Mouse (Mus musculus) liver, embryonic 14.5 days (tissue): Measurements from ENCODE around the gene Olfr1016. TPM values are rescaled to one million over a fixed set of nuclear protein-coding genes. Genes with fewer than 3 reads are reported as not detected.

Experiments
- ATAC-seq: fragments of 200-750 bp; cut with Nextera tagmentation; 2 replicates; pipeline ENCODE4 v1.8.0; 2017; ENCODE audit warnings: moderate number of reproducible peaks, mild to moderate bottlenecking, moderate library complexity; ENCODE audit not compliant: insufficient read depth
- DNase-seq, 3 experiments: peaks; one replicate each; pipeline ENCODE4 v3.0.0-alpha.2; 2012 to 2013; ENCODE audit warnings: low read depth in 3 of 3, low spot score in 3 of 3
- H3K27ac ChIP-seq: fragments of 300-500 bp; sonication (generic); 2 replicates; pipeline ENCODE4 v1.5.1; 2014; ENCODE audit warnings: moderate library complexity, mild to moderate bottlenecking, control low read depth, inconsistent platforms
- H3K27me3 ChIP-seq: fragments of 300-500 bp; sonication (generic); 2 replicates; pipeline ENCODE4 v1.6.1; 2014; ENCODE audit warnings: mild to moderate bottlenecking, low read length, moderate library complexity; ENCODE audit not compliant: control insufficient read depth, insufficient read depth
- H3K36me3 ChIP-seq: fragments of 300-500 bp; sonication (generic); replicated peaks from 2 replicates; pipeline ENCODE4 v1.6.1; 2014; ENCODE audit warnings: low read depth; ENCODE audit not compliant: control insufficient read depth, insufficient read depth
- H3K4me1 ChIP-seq, 2 experiments: fragments of 200-500 bp in 1 of 2; fragments of 300-500 bp in 1 of 2; sonication (generic) in 1 of 2; replicated peaks; 2 replicates each; pipeline ENCODE4 v1.6.1; 2012 to 2014; ENCODE audit warnings: antibody characterized with exemption in 1 of 2, inconsistent platforms in 1 of 2, low read length in 1 of 2; ENCODE audit not compliant: control insufficient read depth in 2 of 2, insufficient read depth in 2 of 2
- H3K4me2 ChIP-seq: fragments of 300-500 bp; sonication (generic); 2 replicates; pipeline ENCODE4 v1.6.1; 2014; ENCODE audit warnings: low read depth, mild to moderate bottlenecking, control low read depth, moderate library complexity
- H3K4me3 ChIP-seq, 2 experiments: fragments of 200-500 bp in 1 of 2; fragments of 300-500 bp in 1 of 2; sonication (generic) in 1 of 2; 2 replicates each; pipeline ENCODE4 v1.5.1; 2012 to 2014; ENCODE audit warnings: low read depth in 2 of 2, low read length in 2 of 2, mild to moderate bottlenecking in 2 of 2, control low read depth in 1 of 2, inconsistent platforms in 1 of 2, moderate library complexity in 1 of 2; ENCODE audit not compliant: insufficient read depth in 1 of 2
- H3K9ac ChIP-seq: fragments of 300-500 bp; sonication (generic); replicated peaks from 2 replicates; pipeline ENCODE4 v1.6.1; 2014; ENCODE audit warnings: mild to moderate bottlenecking, control low read depth, moderate library complexity
- H3K9me3 ChIP-seq: fragments of 300-500 bp; sonication (generic); 2 replicates; pipeline ENCODE4 v1.6.1; 2016; ENCODE audit warnings: low read length, mixed read lengths; ENCODE audit not compliant: control insufficient read depth
- CTCF ChIP-seq: IDR thresholded peaks from 2 replicates; pipeline ENCODE4 v1.5.1; 2016; ENCODE audit warnings: antibody characterized with exemption, low read depth, control low read depth
- EP300 ChIP-seq: IDR thresholded peaks from 2 replicates; pipeline ENCODE4 v1.6.1; 2016; ENCODE audit warnings: antibody characterized with exemption, low read depth
- WGBS: fragments of 180-500 bp; shearing (Covaris S2); extraction: QIAGEN DNeasy Blood & Tissue Kit; methylation state at CpG from one replicate; pipeline ENCODE4 v1.1.7; 2014; ENCODE audit not compliant: insufficient replicate concordance; 5-methylcytosine and 5-hydroxymethylcytosine counted together
- polyA plus RNA-seq, 2 experiments: library from polyadenylated mRNA; depleted of rRNA in 1 of 2; stranded (reverse) in 1 of 2; unstranded in 1 of 2; fragments of >200 nt; fragmentation: Nextera tagmentation in 1 of 2; extraction: Ambion mirVana in 1 of 2; gene quantifications; 2 replicates each; pipeline versions ENCODE4 v1.2.1 to v1.2.3; 2012 to 2014

Olfr1016 gene
- polyA plus RNA-seq (2012; rRNA removed) (not detected in 2 replicates), polyA plus RNA-seq (2014; fragmentation: Nextera tagmentation; extraction: Ambion mirVana) (not detected in 2 replicates)

DNA sequence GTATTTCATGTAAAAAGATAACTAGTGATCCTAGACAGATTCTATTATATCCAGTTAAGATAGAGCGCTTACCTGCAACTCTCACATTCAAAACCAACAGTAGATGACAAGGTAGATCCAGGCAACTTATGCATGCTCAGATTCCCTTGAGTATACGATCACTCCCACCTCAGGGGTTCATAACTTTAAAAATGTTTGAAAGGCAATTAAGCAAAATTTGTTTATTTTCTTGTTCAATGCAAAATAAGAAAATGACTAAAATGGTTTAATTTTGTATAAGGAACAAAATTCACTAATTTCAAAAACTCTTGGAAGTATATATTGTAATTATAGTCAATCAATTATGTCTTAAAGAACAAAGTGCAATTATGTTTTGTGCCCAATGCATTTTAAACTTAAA is at the start of gene Olfr1016:
TSS of gene Olfr1016 (minus strand) at position 101 of the 400 bp plus-strand sequence.
- WGBS: 61% methylated on average over 2 of the region's 2 CpGs
- H3K9me3 ChIP-seq: no peaks in the 10 kb centered on the region
- no peak within 1 kb of the TSS for H3K4me2 ChIP-seq
- no peak for DNase-seq
- H3K27me3 ChIP-seq: no peaks in the 10 kb centered on the region
- H3K4me1 ChIP-seq: no peaks in the 10 kb centered on the region
- H3K36me3 ChIP-seq: no peaks in the 10 kb centered on the region
- no peak for ATAC-seq
- H3K9ac ChIP-seq: no peak within 1 kb of the TSS
- no peak within 1 kb of the TSS for H3K27ac ChIP-seq
- no peak for TF ChIP-seq EP300
- no peak for TF ChIP-seq CTCF
- no peak within 1 kb of the TSS for H3K4me3 ChIP-seq

DNA sequence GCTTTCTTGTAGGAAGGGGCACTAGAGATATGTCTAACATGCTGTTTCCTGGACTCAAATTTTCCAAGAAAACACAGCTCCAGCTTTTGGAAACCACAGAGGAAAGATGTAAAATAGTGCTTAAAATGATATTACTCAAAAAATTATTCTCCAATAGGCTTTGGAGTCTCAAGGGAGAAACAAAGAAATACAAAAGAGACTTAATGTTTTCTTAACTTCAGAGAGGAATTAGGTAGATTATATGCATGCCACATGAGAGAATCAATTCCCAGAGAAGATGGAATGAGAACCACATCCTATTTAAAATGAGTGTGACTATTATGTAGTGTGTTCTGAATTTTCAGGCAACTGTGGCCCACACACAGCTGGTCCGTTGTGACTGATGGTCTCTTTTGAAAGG is 44.4 kb upstream of the Olfr1016 start, which contains the start of gene Olfr1020:
TSS of gene Olfr1020 (plus strand) at position 301 of the 400 bp plus-strand sequence.
- H3K4me1 ChIP-seq: no peaks in the 10 kb centered on the region
- no peaks in the 10 kb centered on the region for H3K36me3 ChIP-seq
- ATAC-seq: no peak

DNA sequence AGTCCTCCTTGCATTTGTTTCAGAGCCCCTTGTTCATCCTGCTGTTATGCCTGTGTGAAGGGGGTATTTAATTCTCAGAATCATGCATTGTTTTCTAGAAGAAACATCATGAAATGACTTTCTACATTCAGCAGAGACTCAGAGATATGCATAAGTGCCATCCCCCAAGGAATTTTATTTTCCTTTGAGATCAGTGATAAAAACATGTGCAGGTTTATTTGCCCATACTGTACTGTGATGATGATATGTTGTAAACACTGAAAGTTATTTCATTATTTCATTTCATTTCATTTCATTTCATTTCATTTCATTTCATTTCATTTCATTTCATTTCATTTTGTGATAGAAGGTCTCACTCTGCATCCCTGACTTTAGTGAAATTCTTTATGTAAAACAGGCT is 43.0 kb upstream of the Olfr1016 start, which contains the start of gene Olfr1019:
TSS of gene Olfr1019 (minus strand) at position 101 of the 400 bp plus-strand sequence.
- ATAC-seq: no peak
- H3K36me3 ChIP-seq: no peaks in the 10 kb centered on the region
- H3K4me3 ChIP-seq: no peak within 1 kb of the TSS
- H3K4me1 ChIP-seq: no peaks in the 10 kb centered on the region
- no peaks in the 10 kb centered on the region for H3K9me3 ChIP-seq
- DNase-seq: no peak
- no peak within 1 kb of the TSS for H3K27ac ChIP-seq
- no peak within 1 kb of the TSS for H3K4me2 ChIP-seq
- TF ChIP-seq CTCF: no peak
- TF ChIP-seq EP300: no peak
- H3K27me3 ChIP-seq: no peaks in the 10 kb centered on the region
- no peak within 1 kb of the TSS for H3K9ac ChIP-seq

More for the DNA sequence above, 44.4 kb upstream of the Olfr1016 start, which contains the start of gene Olfr1020:
- Histone ChIP-seq H3K27me3 (no peaks in the 10 kb centered on the region), H3K27ac (no peak within 1 kb of the TSS), H3K9me3 (no peaks in the 10 kb centered on the region), H3K4me2 (no peak within 1 kb of the TSS), H3K9ac (no peak within 1 kb of the TSS), H3K4me3 (no peak within 1 kb of the TSS)
- TF ChIP-seq EP300 (no peak), CTCF (no peak)
- 63% methylated on average over 1 of the region's 1 CpGs for WGBS
- DNase-seq: no peak

DNA sequence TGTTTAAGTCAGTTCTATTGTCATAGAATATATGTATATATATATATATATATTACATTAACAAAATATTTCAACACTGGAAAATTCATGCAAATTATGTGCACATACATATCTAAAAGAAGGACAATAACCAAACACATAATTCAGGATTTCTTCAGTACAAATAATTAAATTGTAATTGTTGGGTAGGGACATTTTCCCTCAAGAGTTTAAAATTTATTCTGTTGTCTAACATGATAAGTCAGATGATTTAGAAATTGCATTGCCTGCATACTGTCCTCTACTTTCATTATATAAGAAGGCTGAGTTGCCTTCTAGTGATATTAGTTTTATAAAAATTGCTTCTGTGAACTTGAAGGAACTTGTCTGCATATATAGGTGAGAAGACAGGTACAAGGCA is 15.8 kb upstream of the Olfr1016 start, which contains the start of gene Olfr1018:
TSS of gene Olfr1018 (plus strand) at position 301 of the 400 bp plus-strand sequence.
- H3K9ac ChIP-seq: no peak within 1 kb of the TSS
- no peak for ATAC-seq
- no peak for DNase-seq
- TF ChIP-seq EP300 (no peak), CTCF (no peak)
- no peak within 1 kb of the TSS for H3K4me3 ChIP-seq
- H3K9me3 ChIP-seq: no peaks in the 10 kb centered on the region
- no peaks in the 10 kb centered on the region for H3K4me1 ChIP-seq
- H3K27ac ChIP-seq: no peak within 1 kb of the TSS
- no peak within 1 kb of the TSS for H3K4me2 ChIP-seq
- no peaks in the 10 kb centered on the region for H3K27me3 ChIP-seq
- no peaks in the 10 kb centered on the region for H3K36me3 ChIP-seq

DNA sequence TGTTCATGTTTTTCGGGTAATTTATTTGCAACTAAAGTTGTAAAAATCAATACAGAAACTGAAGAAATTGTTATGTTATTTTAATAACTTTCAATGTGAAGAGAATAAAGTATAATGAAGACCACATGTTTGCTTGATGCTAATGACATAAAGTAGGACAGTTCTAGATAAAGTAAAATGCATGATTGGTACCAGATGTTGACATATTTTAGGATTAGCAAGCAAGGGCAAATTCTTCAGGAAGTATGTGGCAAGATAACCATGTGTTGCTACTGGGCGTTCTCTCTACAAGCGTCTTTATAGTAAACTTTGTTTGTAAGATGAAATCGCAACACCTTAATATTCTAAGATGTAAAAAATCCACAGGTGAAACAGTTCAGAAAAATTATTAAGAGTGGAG is 2.2 kb upstream of the Olfr1016 start:
- no peak overlapping the region for H3K4me2 ChIP-seq
- no peaks in the 10 kb centered on the region for H3K36me3 ChIP-seq
- no peaks in the 10 kb centered on the region for H3K9me3 ChIP-seq
- no peaks in the 10 kb centered on the region for H3K27me3 ChIP-seq
- WGBS: 68% methylated on average over 4 of the region's 4 CpGs
- H3K4me1 ChIP-seq: no peaks in the 10 kb centered on the region
- H3K27ac ChIP-seq: no peak overlapping the region
- TF ChIP-seq EP300 (no peak), CTCF (no peak)
- H3K9ac ChIP-seq: no peak overlapping the region
- no peak for ATAC-seq
- no peak for DNase-seq
- H3K4me3 ChIP-seq: no peak overlapping the region
